Mouse (Mus musculus) gastrocnemius, postnatal 4 days (tissue): ENCODE measurements around the gene Elmo3. TPM values are rescaled to one million over a fixed set of nuclear protein-coding genes. Genes with fewer than 3 reads are reported as not detected.
A peak's percentile ranks its signal among the peaks of the same experiment; 100 is the strongest.

Source experiments
- DNase-seq, 2 experiments: peaks; one replicate each; pipeline ENCODE4 v3.0.0; 2021 to 2022; ENCODE audit warnings: low spot score in 2 of 2, mixed read lengths in 2 of 2
- total RNA-seq, 2 experiments: library from RNA; stranded (reverse); gene quantifications; 2 replicates each; pipeline ENCODE4 v1.2.3; 2021

Elmo3 gene
- total RNA-seq, 2 experiments from 2014 or later, result 1.0 to 1.1 TPM

- peak; percentile 81 to 91 for DNase-seq
Measured at GRCm38 (mm10) chr8:105297511-105298192, 7.7 kb upstream of the Elmo3 start, which contains the start of gene E2f4. Gene E2f4 (plus strand): TSS chr8:105297663.

DNA sequence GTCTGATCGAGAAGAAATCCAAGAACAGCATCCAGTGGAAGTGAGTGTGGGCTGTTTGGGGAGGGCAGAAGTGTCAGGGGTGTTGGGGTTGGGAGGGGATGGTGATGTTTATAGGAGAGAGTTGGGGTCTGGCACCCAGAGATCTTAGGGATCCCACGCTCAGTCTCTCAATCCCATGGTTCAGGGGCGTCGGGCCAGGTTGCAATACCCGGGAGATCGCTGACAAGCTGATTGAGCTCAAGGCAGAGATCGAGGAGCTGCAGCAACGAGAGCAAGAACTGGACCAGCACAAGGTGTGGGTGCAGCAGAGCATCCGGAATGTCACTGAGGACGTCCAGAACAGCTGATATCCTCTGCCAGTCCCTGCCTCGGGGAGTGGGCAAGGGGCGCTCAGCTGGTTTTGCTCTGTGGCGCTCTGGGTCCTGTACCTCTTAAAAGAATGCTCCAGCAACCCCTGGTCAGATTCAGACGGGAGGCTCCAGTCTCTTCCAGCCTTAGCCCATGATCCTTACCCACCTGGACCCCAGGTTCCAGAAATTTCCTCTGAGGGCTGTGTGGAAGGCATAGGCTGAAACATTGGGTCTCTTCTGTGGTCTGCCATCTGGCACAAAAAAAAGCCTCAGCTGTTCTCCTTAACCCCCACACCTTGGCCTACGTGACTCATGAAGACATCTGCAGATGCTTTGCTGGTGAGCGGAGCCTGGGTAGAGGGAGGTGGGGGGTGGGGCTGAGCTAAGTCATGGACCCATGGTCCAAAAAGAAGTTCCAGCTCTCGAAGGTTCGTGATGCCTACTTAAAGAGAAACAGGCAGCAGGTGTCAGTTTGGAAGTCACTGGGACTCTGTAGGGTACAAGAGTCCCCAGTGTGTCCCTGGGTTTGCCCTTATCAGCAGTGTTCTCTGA is 6.8 kb upstream of the Elmo3 start:
- no peak for DNase-seq

- DNase-seq, result no peak
Measured at GRCm38 (mm10) chr8:105299962-105300361, 5.4 kb upstream of the Elmo3 start.

DNA sequence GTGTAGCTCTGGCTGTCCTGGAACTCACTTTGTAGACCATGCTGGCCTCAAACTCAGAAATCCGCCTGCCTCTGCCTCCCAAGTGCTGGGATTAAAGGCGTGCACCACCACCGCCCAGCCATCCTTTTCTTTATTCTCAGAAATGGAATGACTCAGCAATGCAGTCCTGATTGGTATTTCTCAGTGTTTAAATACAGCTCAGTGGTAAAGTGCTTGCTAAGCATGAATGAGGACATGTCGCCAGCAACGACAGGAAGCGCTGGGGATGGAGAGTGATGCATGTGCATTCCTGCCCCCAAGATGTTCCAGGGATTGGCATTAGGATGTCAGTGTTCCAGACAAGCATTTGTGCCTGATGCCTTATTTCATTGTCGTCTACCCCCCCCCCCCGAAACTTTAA is 2.0 kb upstream of the Elmo3 start:
- no peak for DNase-seq

- no peak for DNase-seq
Measured at GRCm38 (mm10) chr8:105303874-105304273, 1.5 kb upstream of the Elmo3 start.

DNA sequence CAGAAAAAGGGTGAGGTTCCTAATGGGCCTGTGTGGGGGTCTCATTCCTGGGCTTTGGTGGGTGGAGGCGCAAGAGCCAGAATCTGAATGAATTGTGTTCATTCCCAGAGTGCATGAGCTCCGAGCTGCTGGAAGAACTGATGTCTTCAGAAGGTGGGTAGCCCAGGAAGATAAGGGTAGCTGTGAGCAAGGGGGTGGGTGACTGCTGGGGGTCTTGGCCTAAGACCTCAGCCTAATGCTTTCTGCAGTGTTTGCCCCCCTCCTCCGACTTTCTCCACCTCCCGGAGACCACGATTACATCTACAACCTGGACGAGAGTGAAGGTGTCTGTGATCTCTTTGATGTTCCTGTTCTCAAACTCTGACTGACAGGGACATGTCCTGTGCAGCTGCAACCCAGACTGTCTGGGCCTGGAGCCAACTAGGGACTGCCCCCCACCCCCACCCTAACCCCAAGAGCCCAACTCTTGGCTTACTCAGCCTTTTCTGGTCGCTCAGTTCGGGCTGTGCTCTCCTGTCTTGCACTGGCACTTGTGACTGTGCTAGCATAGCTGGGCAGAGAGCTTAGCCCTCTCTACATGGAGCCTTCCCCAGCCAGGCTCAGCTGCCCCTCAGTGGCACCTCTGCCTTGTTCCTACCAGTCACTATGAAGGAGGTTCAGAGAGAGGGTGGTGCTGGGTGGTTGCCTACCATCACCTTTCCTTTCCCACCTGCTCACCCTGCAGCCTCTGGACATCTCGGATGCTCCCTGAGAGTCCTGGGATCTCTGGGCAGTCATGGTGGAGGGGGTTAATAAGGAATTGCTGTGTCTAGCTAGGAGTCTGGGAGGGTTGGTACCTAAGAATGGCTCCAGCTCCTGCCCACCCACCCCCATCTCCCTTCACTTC is 833 bp upstream of the Elmo3 start:
- DNase-seq, result no peak

DNA sequence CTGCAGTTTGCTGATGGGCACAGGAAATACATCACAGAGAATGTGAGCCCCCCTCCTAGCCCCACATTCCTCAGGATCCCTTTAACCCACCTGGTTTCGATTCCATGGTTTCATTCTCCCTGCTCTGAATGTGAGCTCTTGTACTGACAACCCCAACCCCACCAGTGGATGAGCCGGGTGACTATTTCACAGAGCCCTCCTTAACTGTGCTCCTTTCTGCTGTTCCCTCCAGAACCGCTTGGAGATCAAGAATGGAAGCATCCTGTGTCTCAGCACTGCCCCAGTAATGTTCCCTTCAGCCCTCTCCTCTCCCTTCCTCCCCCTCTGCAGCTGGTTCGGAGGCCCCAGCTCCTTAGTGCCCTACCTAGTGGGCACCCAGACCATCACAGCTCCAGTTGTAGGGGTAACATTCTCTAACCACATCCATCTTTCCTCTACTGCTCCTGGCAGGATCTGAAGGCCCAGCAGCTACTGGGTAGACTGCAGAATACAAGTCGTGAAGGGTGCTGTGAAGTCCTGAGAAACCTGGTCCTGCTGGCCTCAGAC is 818 bp downstream of the Elmo3 start:
- no peak for DNase-seq

DNA sequence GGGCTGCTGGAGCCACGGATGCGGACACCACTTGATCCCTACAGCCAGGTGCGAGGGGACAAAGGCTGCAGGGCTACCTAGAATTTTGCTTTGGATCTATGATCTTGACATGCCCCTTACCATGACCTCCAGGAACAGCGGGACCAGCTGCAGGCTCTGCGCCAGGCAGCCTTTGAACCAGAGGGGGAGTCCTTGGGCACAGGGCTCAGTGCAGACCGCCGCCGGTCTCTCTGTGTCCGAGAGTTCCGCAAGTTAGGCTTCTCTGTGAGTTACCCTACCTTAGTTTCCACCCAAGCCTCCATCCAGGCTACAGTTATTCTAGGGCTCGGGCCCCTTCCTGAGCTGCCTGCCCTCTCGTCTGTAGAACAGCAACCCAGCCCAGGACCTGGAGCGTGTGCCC is 2.3 kb downstream of the Elmo3 start:
- DNase-seq, result no peak

- no peak for DNase-seq
Measured at GRCm38 (mm10) chr8:105308428-105308827, 3.0 kb downstream of the Elmo3 start.

- no peak for DNase-seq
Measured at GRCm38 (mm10) chr8:105309142-105309847, 3.9 kb downstream of the Elmo3 start.

- DNase-seq, result no peak
Measured at GRCm38 (mm10) chr8:105310118-105310517, 4.7 kb downstream of the Elmo3 start.

GRCm38 (mm10) chr8:105311718-105312117 is 6.3 kb downstream of the Elmo3 start:
- no peak for DNase-seq

GRCm38 (mm10) chr8:105312891-105313481 is 7.6 kb downstream of the Elmo3 start:
- DNase-seq, result no peak

- no peak for DNase-seq
Measured at GRCm38 (mm10) chr8:105313622-105314402, 8.4 kb downstream of the Elmo3 start.

DNA sequence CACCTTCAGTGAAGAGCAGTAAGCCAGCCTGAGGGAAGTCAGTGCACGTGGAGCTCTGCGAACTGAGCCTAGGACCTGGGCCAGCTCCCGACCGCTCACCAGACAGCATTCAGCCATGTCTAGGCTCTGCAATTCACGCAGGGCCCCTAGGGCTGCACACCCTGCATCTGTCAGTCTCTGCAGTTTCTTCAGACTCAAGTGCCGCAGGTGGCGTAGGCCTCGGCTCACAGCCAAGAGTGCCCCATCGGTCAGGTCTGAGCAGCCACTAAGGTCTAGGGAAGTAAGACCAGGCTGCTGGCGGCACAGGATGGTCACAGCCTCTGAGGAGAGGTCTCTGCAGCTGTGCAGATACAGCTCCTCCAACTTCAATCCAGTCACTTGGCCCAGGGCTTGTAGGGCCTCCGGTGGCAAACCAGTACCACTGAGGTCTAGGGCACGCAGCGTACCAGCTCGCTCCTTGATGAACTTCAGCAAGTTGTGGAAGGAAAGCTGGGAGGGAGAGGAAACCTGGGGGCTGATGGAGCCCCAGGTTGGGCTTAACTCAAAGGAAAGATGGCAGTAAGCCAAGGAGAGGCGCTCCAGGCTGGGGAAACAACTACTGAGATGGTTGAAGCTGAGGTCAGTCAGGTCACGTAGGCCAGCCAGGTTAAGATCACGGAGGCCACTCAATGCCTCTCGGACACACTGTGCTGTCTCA is 9.8 kb downstream of the Elmo3 start:
- DNase-seq, result no peak

DNA sequence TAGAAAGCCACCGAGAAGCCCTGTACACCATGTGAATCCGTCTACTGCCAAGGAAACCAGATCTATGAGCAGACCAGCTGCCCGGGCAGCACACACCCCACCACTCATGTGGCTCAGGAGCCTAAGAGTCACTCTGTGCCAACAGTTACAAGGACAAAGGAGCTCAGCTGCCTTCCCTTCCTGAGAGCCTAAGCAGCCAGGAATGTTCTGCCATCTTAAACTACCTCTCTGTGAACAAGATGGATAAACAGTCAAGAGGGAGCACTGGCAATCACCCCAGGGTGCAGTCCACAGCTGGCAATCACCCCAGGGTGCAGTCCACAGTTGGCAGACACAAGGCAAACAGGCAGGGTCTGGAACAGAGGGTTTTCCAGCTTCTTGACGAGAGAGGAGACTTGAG is 12.5 kb downstream of the Elmo3 start:
- no peak for DNase-seq

DNA sequence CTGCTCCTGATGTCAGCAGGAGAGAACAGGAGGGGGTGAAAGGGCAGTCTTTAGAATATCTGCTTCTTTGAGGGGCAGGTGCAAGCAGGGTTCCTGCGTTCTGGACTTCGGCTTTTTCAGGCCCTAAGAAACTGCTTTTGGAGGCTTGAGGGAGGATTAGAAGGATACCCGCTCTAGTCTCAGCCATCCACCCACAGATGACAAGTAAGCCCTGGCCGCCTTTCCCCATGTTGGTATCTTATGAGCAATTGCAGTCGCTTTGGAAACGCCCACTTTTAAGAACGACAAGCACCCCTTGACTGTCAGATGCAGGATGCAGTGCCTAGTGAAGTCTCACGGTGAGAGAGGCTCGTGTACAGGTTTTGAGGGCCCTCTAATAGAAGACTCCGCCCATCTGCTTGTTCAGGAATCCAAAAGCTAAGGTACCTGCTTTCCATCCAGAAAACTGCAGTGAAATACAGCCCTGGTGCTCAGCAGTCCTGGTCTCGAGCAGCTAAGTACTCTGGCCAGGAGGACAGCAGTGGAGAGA is 13.3 kb downstream of the Elmo3 start:
- DNase-seq, result no peak

DNA sequence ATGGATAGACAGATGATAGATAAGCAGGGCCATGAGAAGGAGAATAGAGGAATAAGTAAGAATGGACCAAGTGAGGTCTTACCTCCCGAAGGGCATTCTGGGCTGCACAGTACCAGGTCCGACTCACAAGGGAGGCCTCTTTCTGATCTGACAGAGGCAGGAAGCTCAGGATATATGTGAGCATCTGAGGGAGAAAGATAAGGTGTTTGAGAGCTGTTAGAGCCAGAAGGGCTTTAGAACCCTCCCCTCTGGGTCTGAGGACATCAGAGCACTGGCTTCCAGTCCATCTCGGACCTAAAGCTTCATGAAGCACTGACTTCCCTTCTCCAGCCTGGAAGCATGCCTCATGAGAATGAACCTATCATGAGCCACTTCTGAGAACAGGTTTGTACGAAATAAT is 17.8 kb downstream of the Elmo3 start:
- no peak for DNase-seq
